Mouse (Mus musculus) hindbrain, embryonic 11.5 days (tissue): Measurements from ENCODE around the gene Tuba1c. TPM values are rescaled to one million over a fixed set of nuclear protein-coding genes. Genes with fewer than 3 reads are reported as not detected.

Experiments used
- ATAC-seq: fragments of 200-750 bp; cut with Nextera tagmentation; 2 replicates; pipeline ENCODE4 v1.8.0; 2017; ENCODE audit warnings: mild to moderate bottlenecking, moderate TSS enrichment, moderate library complexity; ENCODE audit not compliant: low FRiP score
- DNase-seq: peaks from one replicate; pipeline ENCODE4 v3.0.0-alpha.2; 2015; ENCODE audit warnings: low spot score
- H3K27ac ChIP-seq: fragments of 300-500 bp; sonication (generic); 2 replicates; pipeline ENCODE4 v1.5.1; 2014; ENCODE audit warnings: mild to moderate bottlenecking, low read depth, low read length
- H3K27me3 ChIP-seq: fragments of 300-500 bp; sonication (generic); 2 replicates; pipeline ENCODE4 v1.6.1; 2014; ENCODE audit warnings: mild to moderate bottlenecking, low read length, moderate library complexity, mixed read lengths; ENCODE audit not compliant: control insufficient read depth, insufficient read depth
- H3K36me3 ChIP-seq: fragments of 300-500 bp; sonication (generic); 2 replicates; pipeline ENCODE4 v1.6.1; 2014; ENCODE audit warnings: mild to moderate bottlenecking, low read length, moderate library complexity, mixed read lengths; ENCODE audit not compliant: control insufficient read depth, insufficient read depth
- H3K4me1 ChIP-seq: fragments of 300-500 bp; sonication (generic); replicated peaks from 2 replicates; pipeline ENCODE4 v1.6.1; 2014; ENCODE audit warnings: low read length, mixed read lengths; ENCODE audit not compliant: control insufficient read depth, insufficient read depth
- H3K4me2 ChIP-seq: fragments of 300-500 bp; sonication (generic); replicated peaks from 2 replicates; pipeline ENCODE4 v1.6.1; 2014; ENCODE audit warnings: mild to moderate bottlenecking, low read depth, low read length
- H3K4me3 ChIP-seq: fragments of 300-500 bp; sonication (generic); 2 replicates; pipeline ENCODE4 v1.5.1; 2014; ENCODE audit warnings: low read depth, low read length
- H3K9ac ChIP-seq: fragments of 300-500 bp; sonication (generic); 2 replicates; pipeline ENCODE4 v1.6.1; 2014; ENCODE audit warnings: low read depth, low read length
- H3K9me3 ChIP-seq: fragments of 300-500 bp; sonication (generic); 2 replicates; pipeline ENCODE4 v1.6.1; 2016; ENCODE audit warnings: low read length; ENCODE audit not compliant: control insufficient read depth
- WGBS: fragments of 180-500 bp; shearing (Covaris S2); extraction: QIAGEN DNeasy Blood & Tissue Kit; methylation state at CpG from one replicate; pipeline ENCODE4 v1.1.7; 2014; 5-methylcytosine and 5-hydroxymethylcytosine counted together
- polyA plus RNA-seq: library from polyadenylated mRNA; unstranded; fragments of >200 nt; fragmentation: Nextera tagmentation; extraction: Ambion mirVana; gene quantifications from 2 replicates; pipeline ENCODE4 v1.2.1, GENCODE M21; 2014

The Tuba1c gene
- polyA plus RNA-seq, 1 experiment from 2014 or later = 93.2 TPM

DNA sequence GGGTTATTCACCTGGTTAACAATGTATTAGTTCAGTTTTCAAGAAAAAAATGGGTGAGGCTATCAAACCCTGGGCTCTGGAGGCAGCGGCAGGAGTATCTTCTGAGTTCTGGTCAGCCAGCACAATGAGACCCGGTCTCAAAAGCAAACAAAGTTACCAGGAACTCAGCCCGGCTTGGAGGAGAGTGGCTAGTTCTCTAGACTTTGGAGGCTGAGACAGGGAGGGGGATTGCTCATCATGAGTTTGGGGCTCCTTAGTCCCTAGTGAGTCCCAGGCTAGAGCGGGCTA is 1.6 kb downstream of the Tuba1c start:
- no peak for DNase-seq
- WGBS = 77% methylated on average over 4 of the region's 4 CpGs
- Histone ChIP-seq H3K4me1 (0 out of 2 replicates have a peak, but pooled peaks cover 5% of the 10 kb centered on the region), H3K4me3 (peak overlapping the region; percentile 51), H3K36me3 (no peaks in the 10 kb centered on the region), H3K9ac (no peak overlapping the region), H3K9me3 (no peaks in the 10 kb centered on the region), H3K27me3 (peaks cover 6% of the 10 kb centered on the region), H3K27ac (no peak overlapping the region), H3K4me2 (peak overlapping the region; percentile 63)
- ATAC-seq = no peak

DNA sequence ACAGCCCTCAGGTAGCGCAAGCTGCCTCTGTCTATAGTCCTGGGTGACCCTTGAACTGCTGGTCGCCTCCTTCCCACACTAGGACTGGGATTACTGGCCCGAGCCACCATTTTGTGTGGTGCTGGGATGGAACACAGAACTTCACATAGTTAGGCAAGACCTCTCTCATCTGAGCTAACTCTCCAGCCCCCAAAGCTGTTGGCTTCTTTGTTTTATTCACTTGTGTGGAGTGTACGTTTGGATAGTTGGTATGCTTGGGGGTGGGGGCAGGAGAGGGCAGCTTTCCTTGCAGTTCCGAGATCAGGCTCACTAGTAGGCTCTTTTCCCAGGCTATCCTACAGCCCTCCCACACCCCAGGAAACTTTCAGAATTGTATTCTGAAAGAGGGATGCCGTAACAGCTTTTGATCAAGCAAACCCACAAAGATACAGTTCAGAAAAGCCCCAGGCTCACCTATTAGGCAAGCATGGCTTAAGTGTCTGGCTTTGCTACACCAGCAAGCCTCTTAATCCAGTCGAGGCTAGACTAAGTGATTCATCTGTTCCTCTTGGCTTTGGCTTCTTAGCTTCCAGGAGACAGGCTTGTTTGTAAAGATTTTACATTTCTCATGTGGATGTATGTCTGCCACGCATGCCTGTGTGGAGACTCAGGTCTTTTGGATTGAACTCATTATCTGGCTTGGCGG is 2.5 kb downstream of the Tuba1c start:
- Histone ChIP-seq H3K4me1 (0 out of 2 replicates have a peak, but pooled peaks cover 5% of the 10 kb centered on the region), H3K27me3 (peaks cover 6% of the 10 kb centered on the region), H3K27ac (no peak overlapping the region), H3K4me2 (peak overlapping the region; percentile 12; the same call in 1 of the 2 replicates), H3K4me3 (peak overlapping the region; percentile 51; the same call in 1 of the 2 replicates), H3K9ac (no peak overlapping the region), H3K36me3 (no peaks in the 10 kb centered on the region), H3K9me3 (no peaks in the 10 kb centered on the region)
- WGBS = 85% methylated on average over 9 of the region's 9 CpGs
- ATAC-seq = no peak
- no peak for DNase-seq

DNA sequence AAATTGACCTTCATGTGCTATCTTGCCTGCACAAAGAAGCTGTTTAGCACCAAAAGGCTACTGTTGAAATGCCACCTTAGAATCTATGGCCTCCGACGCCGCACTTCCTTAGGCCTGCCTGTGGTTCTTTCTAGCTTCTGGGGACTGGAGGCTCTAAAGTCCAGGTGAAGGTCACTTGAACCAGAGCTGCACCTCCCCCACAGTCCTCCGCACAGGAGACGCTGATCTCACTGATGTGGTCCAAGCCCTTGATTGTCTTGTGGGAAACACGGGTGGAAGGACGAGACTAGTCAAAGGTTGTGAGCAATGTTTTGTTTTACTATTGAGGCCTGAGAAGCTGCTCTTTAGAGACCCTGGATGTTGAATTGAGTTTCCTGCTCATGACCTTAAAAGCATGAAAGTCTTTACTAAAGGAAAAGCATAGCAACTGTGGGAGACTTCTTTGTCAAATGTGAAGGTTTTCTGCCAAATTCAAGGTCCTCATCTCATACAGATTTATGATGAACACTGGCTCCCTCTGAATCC is 3.1 kb downstream of the Tuba1c start:
- Histone ChIP-seq H3K27ac (no peak overlapping the region), H3K9me3 (no peaks in the 10 kb centered on the region), H3K4me2 (no peak overlapping the region), H3K36me3 (no peaks in the 10 kb centered on the region), H3K9ac (no peak overlapping the region), H3K4me3 (no peak overlapping the region), H3K27me3 (peaks cover 6% of the 10 kb centered on the region), H3K4me1 (0 out of 2 replicates have a peak, but pooled peaks cover 5% of the 10 kb centered on the region)
- ATAC-seq (no peak), DNase-seq (no peak)
- 87% methylated on average over 7 of the region's 7 CpGs for WGBS

DNA sequence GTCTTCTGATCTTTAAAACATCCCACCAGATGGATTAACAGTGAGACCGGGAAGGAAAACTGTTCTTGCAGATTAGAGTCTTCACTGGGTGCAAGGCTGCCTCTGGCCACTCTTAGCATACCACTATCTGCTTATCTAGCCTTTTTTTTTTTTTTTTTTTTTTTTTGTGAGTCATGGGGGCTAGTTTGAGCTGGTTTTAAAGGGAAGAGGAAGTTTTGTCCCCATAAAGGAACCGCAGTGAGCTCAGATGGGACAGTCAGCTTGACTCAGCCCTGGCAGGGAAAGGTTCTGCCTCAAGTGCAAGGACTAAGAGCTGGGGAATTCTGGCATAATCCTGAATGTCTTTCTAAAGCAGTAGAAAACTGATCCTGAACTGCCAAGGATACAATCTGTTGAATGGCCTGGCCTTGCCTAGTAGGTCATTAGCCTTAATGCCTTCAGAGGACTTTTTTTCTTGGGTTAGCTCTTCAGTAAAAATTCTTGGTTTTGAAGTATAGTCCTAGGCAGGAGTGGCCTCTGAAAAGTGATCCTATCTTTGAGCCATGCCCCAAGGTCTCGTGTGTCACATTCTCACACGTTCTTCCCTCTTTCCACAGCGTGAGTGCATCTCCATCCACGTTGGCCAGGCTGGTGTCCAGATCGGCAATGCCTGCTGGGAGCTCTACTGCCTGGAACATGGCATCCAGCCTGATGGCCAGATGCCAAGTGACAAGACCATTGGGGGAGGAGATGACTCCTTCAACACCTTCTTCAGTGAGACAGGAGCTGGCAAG is 4.0 kb downstream of the Tuba1c start:
- H3K4me1 ChIP-seq = 0 out of 2 replicates have a peak, but pooled peaks cover 5% of the 10 kb centered on the region
- 91% methylated on average over 7 of the region's 7 CpGs for WGBS
- H3K4me3 ChIP-seq = no peak overlapping the region
- no peak for ATAC-seq
- H3K4me2 ChIP-seq = no peak overlapping the region
- H3K27me3 ChIP-seq = peaks cover 6% of the 10 kb centered on the region
- no peaks in the 10 kb centered on the region for H3K36me3 ChIP-seq
- DNase-seq = no peak
- no peak overlapping the region for H3K9ac ChIP-seq
- no peaks in the 10 kb centered on the region for H3K9me3 ChIP-seq
- H3K27ac ChIP-seq = no peak overlapping the region

DNA sequence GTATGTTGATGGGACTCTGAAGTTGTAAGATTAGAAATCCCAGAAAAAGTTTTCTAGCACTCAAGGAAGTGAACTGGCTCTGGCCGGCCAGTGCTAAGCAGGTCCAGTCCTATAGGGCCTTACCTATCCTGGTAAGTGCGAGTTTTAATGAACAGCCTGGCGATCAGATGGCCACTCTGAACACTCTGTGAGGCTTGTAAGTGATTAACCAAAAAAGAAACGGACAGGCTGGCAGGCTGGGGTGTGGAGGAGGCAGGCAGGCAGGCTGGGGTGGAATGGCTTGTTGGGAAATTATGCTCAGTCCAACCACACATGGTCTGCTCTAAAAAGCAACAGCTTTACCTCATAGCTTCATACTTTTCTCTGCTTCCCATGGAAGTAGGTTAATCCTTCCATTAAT is 5.7 kb downstream of the Tuba1c start:
- H3K4me3 ChIP-seq = no peak overlapping the region
- no peak overlapping the region for H3K9ac ChIP-seq
- peaks cover 3% of the 10 kb centered on the region; the same call in 1 of the 2 replicates for H3K27me3 ChIP-seq
- H3K4me1 ChIP-seq = 0 out of 2 replicates have a peak, but pooled peaks cover 3% of the 10 kb centered on the region
- DNase-seq (no peak), ATAC-seq (no peak)
- H3K9me3 ChIP-seq = no peaks in the 10 kb centered on the region
- no peaks in the 10 kb centered on the region for H3K36me3 ChIP-seq
- WGBS = 89% methylated on average over 4 of the region's 4 CpGs
- no peak overlapping the region for H3K4me2 ChIP-seq
- no peak overlapping the region for H3K27ac ChIP-seq

DNA sequence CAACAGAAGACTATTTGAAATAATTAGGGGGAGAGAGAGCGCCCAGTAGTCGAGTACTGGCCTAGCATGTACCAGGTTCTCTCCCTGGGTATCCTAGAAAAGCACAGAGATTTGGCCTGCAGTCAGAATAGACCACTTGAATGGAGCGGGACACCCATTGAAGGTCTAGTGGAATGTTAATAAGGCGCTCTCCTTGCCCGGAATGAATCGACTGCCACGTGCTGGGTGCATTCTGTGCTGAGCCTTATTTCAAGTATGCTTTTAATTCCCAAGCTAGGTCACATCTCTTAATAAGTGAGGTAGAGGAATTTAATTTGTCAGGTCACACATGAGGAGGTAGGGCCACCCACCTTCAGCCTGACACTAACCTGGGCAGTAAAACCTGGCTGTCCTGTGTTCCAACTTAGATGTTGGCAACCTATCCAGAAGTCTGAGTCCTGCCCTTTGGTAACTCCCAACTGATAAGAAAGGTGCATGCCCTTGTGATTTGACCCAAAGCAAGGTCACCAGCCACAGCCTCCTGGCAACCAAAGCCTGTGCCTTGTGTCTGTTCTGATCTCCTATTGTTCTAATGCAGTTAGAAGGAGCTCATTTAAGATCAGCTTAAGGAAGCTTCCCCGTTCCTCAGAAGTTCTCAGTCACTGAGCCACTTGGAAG is 6.7 kb downstream of the Tuba1c start:
- no peak overlapping the region for H3K9ac ChIP-seq
- DNase-seq (no peak), ATAC-seq (no peak)
- no peaks in the 10 kb centered on the region for H3K9me3 ChIP-seq
- 93% methylated on average over 8 of the region's 8 CpGs for WGBS
- H3K4me1 ChIP-seq = 0 out of 2 replicates have a peak, but pooled peaks cover 3% of the 10 kb centered on the region
- no peak overlapping the region for H3K4me2 ChIP-seq
- no peaks in the 10 kb centered on the region for H3K36me3 ChIP-seq
- no peaks in the 10 kb centered on the region for H3K27me3 ChIP-seq
- no peak overlapping the region for H3K27ac ChIP-seq
- no peak overlapping the region for H3K4me3 ChIP-seq

DNA sequence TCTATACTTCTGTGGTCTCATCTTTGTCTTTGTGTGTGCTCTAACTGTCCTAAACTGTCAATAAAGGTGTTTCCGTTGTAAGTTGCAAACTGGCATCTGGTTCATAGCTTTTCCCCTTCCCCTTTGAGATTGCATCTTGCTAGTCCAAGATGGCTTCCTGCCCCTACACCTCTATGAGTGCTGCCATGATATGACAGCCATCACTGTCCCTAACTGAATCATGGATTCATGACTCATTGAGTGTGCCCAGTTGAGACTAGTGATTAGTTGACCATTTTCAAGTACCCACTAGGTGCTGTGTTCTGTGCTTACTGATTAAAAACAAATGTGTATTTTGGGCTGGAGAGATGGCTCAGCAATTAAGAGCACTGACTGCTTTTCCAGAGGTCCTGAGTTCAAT is 8.3 kb downstream of the Tuba1c start:
- WGBS = 90% methylated on average over 1 of the region's 1 CpGs
- Histone ChIP-seq H3K27ac (no peak overlapping the region), H3K4me3 (no peak overlapping the region), H3K36me3 (no peaks in the 10 kb centered on the region), H3K27me3 (no peaks in the 10 kb centered on the region), H3K9ac (no peak overlapping the region), H3K4me1 (no peaks in the 10 kb centered on the region), H3K4me2 (no peak overlapping the region), H3K9me3 (no peaks in the 10 kb centered on the region)
- no peak for DNase-seq
- ATAC-seq = no peak

DNA sequence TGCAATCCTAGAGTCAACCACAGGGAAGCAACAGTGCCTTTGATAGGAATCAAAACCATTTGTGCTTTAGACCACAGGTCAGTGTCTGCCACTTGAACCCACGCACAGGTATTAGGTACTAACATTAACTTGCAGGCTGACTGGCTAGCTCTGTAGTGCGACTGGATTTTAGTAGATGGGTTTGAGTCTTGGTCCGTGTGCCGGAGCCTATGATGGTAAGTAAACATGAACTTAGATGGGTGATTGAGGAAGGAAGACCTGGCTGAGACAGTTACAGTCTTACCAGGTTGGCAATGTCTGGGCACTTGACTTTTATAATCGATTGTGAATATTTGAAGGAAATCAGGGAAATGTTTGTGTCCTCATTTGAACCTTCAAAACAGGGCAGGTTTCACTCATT is 9.1 kb downstream of the Tuba1c start:
- ATAC-seq = no peak
- WGBS = 86% methylated on average over 5 of the region's 5 CpGs

More for the DNA sequence above, 9.1 kb downstream of the Tuba1c start:
- no peaks in the 10 kb centered on the region for H3K4me1 ChIP-seq
- no peak for DNase-seq
- H3K9me3 ChIP-seq = no peaks in the 10 kb centered on the region
- no peaks in the 10 kb centered on the region for H3K36me3 ChIP-seq
- no peak overlapping the region for H3K4me3 ChIP-seq
- H3K27me3 ChIP-seq = no peaks in the 10 kb centered on the region
- no peak overlapping the region for H3K4me2 ChIP-seq
- no peak overlapping the region for H3K27ac ChIP-seq
- no peak overlapping the region for H3K9ac ChIP-seq
